Mouse (Mus musculus) adrenal gland (tissue): ENCODE data around the gene Ctnna2.

Source experiments
- intact Hi-C: fragments of 180-260 bp; cut with DNase I; formaldehyde crosslinking; loops from one replicate; pipeline ENCODE4 v1.15.1; 2025
- long read RNA-seq, 2 experiments: library from polyadenylated mRNA; unstranded; transcript quantifications; one replicate each; pipeline ENCODE4 v2.0.0; 2020; ENCODE audit warnings: borderline replicate concordance in 1 of 2; ENCODE audit not compliant: insufficient replicate concordance in 1 of 2

The Ctnna2 gene
- long read RNA-seq, experiment 1, partial matches to known transcripts: 0 of 1 reads
- long read RNA-seq, experiment 1, other reads (novel, unspliced or antisense): 1 of 1 reads
- long read RNA-seq, experiment 2: 0 reads

- intact Hi-C loops: no loop called here
Observed at GRCm38 (mm10) chr6:77979241-77979961, at the start of gene Ctnna2. Gene Ctnna2, minus strand, starts transcription at chr6:77979699.

GRCm38 (mm10) chr6:77980137-77981052 lies 896 bp upstream of the Ctnna2 start:
- intact Hi-C loops: no loop called here

- intact Hi-C loops: no loop called here
Observed at GRCm38 (mm10) chr6:77978476-77979240, 841 bp downstream of the Ctnna2 start.

GRCm38 (mm10) chr6:77970545-77971242 lies 8.8 kb downstream of the Ctnna2 start:
- intact Hi-C loops: no loop called here

GRCm38 (mm10) chr6:77969774-77970173 lies 9.7 kb downstream of the Ctnna2 start:
- intact Hi-C loops: no loop called here

- intact Hi-C loops: no loop called here
Observed at GRCm38 (mm10) chr6:77962011-77962410, 17.5 kb downstream of the Ctnna2 start.

- intact Hi-C loops: no loop called here
Observed at GRCm38 (mm10) chr6:77951276-77951675, 28.2 kb downstream of the Ctnna2 start.

GRCm38 (mm10) chr6:77950690-77951089 lies 28.8 kb downstream of the Ctnna2 start:
- intact Hi-C loops: no loop called here

- intact Hi-C loops: no loop called here
Observed at GRCm38 (mm10) chr6:77929375-77929774, 50.1 kb downstream of the Ctnna2 start.

- intact Hi-C loops: no loop called here
Observed at GRCm38 (mm10) chr6:77873150-77873549, 106.3 kb downstream of the Ctnna2 start.

GRCm38 (mm10) chr6:77869313-77869712 lies 110.2 kb downstream of the Ctnna2 start:
- intact Hi-C loops: no loop called here

GRCm38 (mm10) chr6:77868119-77868518 lies 111.4 kb downstream of the Ctnna2 start:
- intact Hi-C loops: no loop called here

GRCm38 (mm10) chr6:77863379-77863778 lies 116.1 kb downstream of the Ctnna2 start:
- intact Hi-C loops: no loop called here

GRCm38 (mm10) chr6:77862781-77863180 lies 116.7 kb downstream of the Ctnna2 start:
- intact Hi-C loops: no loop called here

GRCm38 (mm10) chr6:77849438-77849837 lies 130.1 kb downstream of the Ctnna2 start:
- intact Hi-C loops: no loop called here

- intact Hi-C loops: no loop called here
Observed at GRCm38 (mm10) chr6:77848796-77849195, 130.7 kb downstream of the Ctnna2 start.

GRCm38 (mm10) chr6:77847651-77848050 lies 131.8 kb downstream of the Ctnna2 start:
- intact Hi-C loops: no loop called here

- intact Hi-C loops: no loop called here
Observed at GRCm38 (mm10) chr6:77839076-77839475, 140.4 kb downstream of the Ctnna2 start.

GRCm38 (mm10) chr6:77838653-77839052 lies 140.8 kb downstream of the Ctnna2 start:
- intact Hi-C loops: no loop called here

- intact Hi-C loops: no loop called here
Observed at GRCm38 (mm10) chr6:77837543-77837942, 142.0 kb downstream of the Ctnna2 start.

- intact Hi-C loops: no loop called here
Observed at GRCm38 (mm10) chr6:77834680-77835079, 144.8 kb downstream of the Ctnna2 start.
